Mouse (Mus musculus) spleen, adult 12 weeks (tissue): ENCODE results near the gene Tpcn2.

ENCODE experiments used
- DNase-seq: peaks from one replicate; pipeline ENCODE4 v3.0.0; 2022; ENCODE audit warnings: low spot score

Tpcn2 gene

GRCm38 (mm10) chr7:145242851-145243712 is 40.7 kb downstream of the Tpcn2 start:
- peak; percentile 15 for DNase-seq

DNA sequence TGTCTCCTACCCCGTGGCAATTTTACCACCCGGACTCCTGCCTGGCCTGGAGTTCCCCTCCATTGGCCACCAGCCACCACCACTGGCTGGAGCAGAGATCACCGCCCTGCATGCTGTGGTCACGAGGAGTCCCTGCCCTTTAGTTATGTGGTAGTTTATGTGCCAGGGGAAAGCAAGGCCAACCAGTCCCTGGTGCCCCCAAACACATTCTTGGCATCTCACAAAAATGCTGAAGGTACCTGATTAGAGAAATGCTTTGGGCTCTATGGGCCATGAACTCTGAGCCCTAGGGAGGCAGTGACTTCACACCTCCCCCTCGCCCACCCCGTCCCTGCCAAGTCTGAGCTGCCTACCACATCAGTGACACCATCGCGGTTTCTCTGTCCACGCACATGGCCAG is 41.8 kb downstream of the Tpcn2 start:
- DNase-seq: no peak

GRCm38 (mm10) chr7:145240929-145241328 is 42.9 kb downstream of the Tpcn2 start:
- DNase-seq: no peak

GRCm38 (mm10) chr7:145239736-145240505 is 43.9 kb downstream of the Tpcn2 start:
- DNase-seq: no peak

GRCm38 (mm10) chr7:145239145-145239544 is 44.7 kb downstream of the Tpcn2 start:
- DNase-seq: no peak

- DNase-seq: no peak
These were observed 48.7 kb downstream of the Tpcn2 start for GRCm38 (mm10) chr7:145234841-145235790.

GRCm38 (mm10) chr7:145231659-145232058 is 52.2 kb downstream of the Tpcn2 start:
- no peak for DNase-seq

DNA sequence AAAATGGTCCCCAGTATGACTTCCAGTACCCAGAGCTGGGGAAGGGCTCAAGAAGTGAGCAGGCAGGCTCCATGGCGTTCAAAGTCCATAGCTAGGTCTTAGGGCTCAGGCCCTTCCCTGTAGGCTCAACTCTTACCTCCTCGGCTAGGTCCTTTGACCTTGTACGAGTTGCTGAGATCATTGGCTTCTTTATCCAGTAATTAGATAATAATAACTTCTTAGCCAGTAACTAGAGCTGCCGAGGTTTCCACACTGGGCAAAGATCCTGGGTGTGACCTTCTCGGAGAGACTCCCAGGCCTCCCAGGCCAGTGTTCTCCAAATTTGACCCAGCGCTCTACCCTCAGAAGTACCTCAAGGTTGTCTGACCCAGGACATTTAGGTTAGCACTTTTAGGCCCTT is 57.2 kb downstream of the Tpcn2 start:
- DNase-seq: no peak

DNA sequence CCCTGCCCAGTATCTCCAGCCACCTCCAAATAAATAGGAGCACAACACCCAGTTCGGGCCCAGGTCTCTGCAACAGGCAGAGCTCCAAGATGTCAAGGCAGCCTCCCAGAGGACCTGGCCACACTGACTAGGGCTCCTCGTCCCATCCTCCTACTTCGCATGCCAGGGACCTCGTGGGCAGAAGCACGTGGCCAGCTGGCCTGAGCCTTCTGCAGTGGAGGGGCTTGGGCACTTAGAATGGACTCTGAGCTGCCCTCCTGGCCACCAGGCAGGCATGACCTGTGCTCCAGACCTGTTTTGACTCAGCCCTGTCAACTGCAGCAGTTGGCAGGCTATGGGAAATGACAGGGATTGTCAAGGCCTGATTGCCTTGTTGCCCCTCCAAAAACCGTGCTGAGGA is 58.2 kb downstream of the Tpcn2 start:
- DNase-seq: no peak

DNA sequence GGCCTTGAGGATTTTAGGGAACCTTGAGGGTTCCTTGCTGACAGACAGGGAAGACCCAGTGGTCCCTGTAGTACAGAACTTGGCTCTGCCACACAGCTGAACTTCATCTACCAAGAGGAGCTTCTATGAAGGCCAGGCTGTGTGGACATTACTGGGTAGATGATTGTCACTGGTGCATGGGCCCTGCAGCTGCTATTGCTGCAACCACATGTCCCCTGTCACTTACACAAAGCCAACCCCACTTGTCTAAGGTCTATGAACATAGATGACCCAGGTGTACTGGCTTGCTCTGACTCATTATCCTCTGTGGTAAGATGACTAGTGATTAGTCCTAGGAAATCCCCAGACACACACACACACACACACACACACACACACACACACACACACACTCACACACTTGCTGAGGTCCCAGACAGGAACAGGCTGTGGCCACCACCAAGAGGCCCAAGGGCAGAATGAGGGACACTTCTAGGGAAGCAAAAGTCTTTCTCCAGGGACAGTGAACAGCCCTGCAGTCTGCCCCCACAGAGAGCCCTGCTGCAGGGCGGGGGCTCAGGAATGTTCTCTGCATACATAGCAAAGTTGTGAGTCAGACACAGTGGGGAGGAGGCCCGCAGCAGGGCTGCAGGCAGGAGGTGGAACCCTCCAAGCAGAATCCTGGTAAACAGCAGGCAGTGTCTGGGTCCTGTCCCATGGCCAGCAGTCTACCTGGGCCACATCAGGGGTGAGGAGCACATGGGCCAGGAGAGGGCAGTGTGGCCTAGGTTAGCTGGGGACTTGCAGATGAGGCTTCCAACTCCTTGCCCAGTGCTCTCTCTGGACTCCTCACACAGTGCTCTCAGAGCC is 61.7 kb downstream of the Tpcn2 start:
- DNase-seq: no peak

DNA sequence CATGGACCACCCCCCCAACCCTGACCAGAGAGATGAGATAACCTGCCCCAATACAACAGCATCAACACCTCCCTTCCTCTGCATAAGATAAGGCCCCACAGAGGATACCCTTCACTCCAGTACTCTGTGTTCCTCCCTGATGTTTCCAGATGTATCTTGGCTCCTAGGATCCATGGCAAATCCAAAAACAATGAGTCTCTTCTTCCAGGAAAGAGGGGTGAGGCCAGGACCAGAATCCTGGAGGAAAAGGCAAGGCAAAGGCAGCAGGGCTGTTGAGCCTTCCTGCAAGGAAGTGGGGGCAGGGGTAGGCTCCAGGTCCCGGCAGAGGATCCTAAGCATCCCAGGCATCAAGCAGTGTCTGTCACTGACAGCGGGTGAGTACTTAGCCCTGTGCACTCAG is 62.5 kb downstream of the Tpcn2 start:
- DNase-seq: no peak

- no peak for DNase-seq
These were observed 64.4 kb downstream of the Tpcn2 start for GRCm38 (mm10) chr7:145219420-145219831.

GRCm38 (mm10) chr7:145216591-145216990 is 67.2 kb downstream of the Tpcn2 start:
- no peak for DNase-seq

DNA sequence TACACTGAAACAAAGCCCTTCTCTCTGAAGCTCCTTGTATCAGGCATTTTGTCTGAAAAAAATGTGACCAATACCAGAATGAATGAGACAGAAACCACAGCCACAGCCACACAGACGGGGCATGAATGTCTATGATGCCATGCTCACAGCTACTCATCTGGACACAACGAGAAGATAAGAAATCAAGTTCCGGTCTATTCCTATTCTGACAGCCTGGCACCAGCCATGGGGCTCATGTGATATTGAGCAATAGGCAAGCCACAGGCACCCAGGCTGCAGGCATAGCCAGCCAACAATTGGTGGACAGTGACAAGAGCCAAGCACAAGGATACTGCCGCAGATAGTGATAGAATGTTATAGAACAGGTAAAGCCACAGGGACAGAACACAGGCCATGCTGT is 68.3 kb downstream of the Tpcn2 start:
- no peak for DNase-seq

DNA sequence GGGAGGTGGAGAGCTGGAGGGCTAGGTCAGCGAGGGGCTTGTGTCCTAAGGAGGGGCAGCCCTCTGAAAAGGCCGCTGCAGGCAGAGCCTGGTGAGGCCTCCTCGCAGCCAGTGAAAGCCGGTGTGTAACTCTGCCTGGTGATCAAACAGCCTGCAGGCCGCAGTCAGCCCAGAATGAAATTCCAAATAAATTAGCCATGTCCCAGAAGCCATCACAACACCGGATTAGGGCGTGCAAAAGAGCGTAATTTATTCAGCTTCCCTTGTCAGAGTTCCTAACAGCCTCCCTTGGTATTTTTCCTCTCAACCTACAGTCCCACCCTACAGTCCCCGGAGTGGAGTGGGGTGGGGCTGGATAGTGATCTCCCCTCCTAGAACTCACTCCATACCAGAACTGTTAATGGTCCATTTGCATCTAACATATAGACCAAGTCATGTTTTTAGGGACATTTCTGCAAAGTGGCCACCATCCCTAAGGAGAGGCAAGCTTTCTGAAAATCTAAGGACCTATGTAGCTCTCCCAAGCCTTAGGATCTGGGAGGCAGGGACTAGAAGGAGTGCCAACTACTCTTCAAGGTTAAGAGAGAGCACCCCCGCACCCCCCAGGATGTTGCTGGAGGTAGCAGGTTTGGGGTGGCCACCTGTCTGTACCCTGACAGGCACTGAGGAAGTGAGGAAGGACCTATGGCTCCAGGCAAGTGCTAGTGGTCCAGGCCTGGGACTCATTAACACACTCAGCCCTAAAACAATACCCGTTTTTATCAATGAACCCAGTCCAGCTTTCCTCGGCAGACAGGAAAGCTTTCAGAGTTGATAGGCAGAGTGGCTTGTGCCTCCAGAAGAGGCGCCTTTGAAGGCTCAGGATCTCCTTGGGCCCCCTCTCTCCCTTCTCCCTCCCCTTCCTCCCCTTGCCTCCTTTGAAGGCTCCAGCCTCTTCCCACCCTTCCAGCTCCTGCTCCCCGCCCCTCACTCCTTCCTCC is 71.8 kb downstream of the Tpcn2 start:
- DNase-seq: no peak

GRCm38 (mm10) chr7:145210477-145211070 is 73.2 kb downstream of the Tpcn2 start:
- DNase-seq: no peak

DNA sequence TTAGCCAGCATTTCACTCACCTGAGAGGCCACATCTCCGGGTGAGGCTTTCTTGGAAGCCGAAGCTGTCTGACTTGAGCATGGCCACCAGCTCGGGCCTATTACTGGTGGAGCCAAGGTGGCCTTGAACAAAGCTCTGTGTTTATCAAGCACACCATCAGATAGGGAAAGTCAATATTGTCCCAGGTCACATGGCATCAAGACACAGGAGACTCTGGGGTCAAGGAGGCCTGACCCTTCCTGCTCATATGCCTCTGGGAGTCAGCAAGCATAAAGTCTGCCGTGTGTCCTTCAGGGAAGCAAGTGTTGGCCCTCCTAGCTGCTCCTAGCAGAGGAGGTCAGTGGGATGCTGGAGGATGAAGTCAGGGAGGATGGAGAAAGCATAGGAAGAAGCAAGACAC is 75.8 kb downstream of the Tpcn2 start, which contains the start of gene 1810010D01Rik:
Gene 1810010D01Rik (minus strand): TSS at position 114 of the 400 bp plus-strand sequence.
- DNase-seq: no peak

GRCm38 (mm10) chr7:145206801-145207200 is 77.0 kb downstream of the Tpcn2 start:
- DNase-seq: no peak

GRCm38 (mm10) chr7:145206056-145206610 is 77.7 kb downstream of the Tpcn2 start:
- no peak for DNase-seq
